Mouse (Mus musculus): ENCODE measurements at regions not wholly inside any gene's neighbourhood (a gene's known extent, or its start where the extent isn't known, plus 50 kb on each side); places are given as distances from the start of the nearest gene placed in this dataset.

GRCm38 (mm10) chr14:101146746-101147145 is 53.4 kb downstream of the Prr30 start:
- no peak for DNase-seq (ENCODE audit: inconsistent ontology term)

- peak; percentile 35 for DNase-seq (ENCODE audit: inconsistent ontology term)
Observed at GRCm38 (mm10) chr14:101137426-101137825, 62.7 kb downstream of the Prr30 start.
